Mouse (Mus musculus) E14TG2a.4 (cell line): ENCODE results near the gene Scgb1a1.

Experiments used
- CTCF ChIP-seq: conservative IDR thresholded peaks from 2 replicates; pipeline ENCODE4 v1.5.1; 2014; ENCODE audit warnings: low read length
- POU5F1 ChIP-seq: IDR thresholded peaks from 2 replicates; pipeline ENCODE4 v1.6.1; 2014; ENCODE audit warnings: low read length, borderline replicate concordance

GRCm38 (mm10) chr19:9128499-9129194, 40.9 kb upstream of the Scgb1a1 start:
- TF ChIP-seq CTCF (no peak), POU5F1 (no peak)
